Mouse (Mus musculus): ENCODE measurements around the gene Sp3. TPM values are rescaled to one million over a fixed set of nuclear protein-coding genes. Genes with fewer than 3 reads are reported as not detected.

The Sp3 gene
- polyA plus RNA-seq, 1 experiment: 8.8 TPM

DNA sequence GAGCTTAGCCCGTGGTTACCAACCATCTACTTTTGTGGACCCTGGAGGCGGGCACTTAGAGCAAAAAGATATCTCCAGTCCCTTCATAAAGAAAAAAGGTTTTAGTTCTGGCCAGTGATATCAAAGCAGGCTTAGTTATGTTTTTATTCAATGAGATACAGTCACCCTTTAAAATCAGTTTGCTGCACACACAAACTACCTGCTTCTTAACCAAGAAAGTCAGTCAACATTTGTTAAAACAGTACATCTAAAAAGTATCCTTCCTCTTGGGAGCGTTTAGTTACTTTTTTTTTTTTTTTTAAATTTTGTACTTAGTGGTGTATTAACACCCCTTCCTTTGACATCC, 802 bp upstream of the Sp3 start:
- peaks cover 7% of the 10 kb centered on the region for H3K36me3 ChIP-seq (ENCODE audit: control insufficient read depth, insufficient read depth)
- peak overlapping the region; percentile 94 for H3K4me3 ChIP-seq (ENCODE audit: insufficient read depth, poor library complexity, severe bottlenecking)
- no peaks in the 10 kb centered on the region for H3K27me3 ChIP-seq (ENCODE audit: control insufficient read depth, insufficient read depth, insufficient read length)
- H3K79me3 ChIP-seq (ENCODE audit: low read depth): peaks cover 25% of the 10 kb centered on the region
- H3K79me2 ChIP-seq (ENCODE audit: control insufficient read depth, insufficient read depth): peaks cover 39% of the 10 kb centered on the region
- peak overlapping the region; percentile 100 for H3ac ChIP-seq (ENCODE audit: control insufficient read depth, insufficient read length, low read depth)
- TF ChIP-seq CTCF (IDR thresholded peaks at IDR 0.05; ENCODE audit: control insufficient read depth, insufficient read depth, insufficient read length): no peak
- TF ChIP-seq MYOD1 (IDR thresholded peaks at IDR 0.05; ENCODE audit: control insufficient read depth, insufficient read length, low read depth): no peak

- peaks cover 53% of the 10 kb centered on the region for H3K79me2 ChIP-seq (ENCODE audit: control insufficient read depth, insufficient read depth)
- H3K4me3 ChIP-seq (ENCODE audit: insufficient read depth, poor library complexity, severe bottlenecking): peak overlapping the region; percentile 94
- peak overlapping the region; percentile 98 for H3ac ChIP-seq (ENCODE audit: control insufficient read depth, insufficient read length, low read depth)
- H3K27me3 ChIP-seq (ENCODE audit: control insufficient read depth, insufficient read depth, insufficient read length): no peaks in the 10 kb centered on the region
- peaks cover 21% of the 10 kb centered on the region for H3K36me3 ChIP-seq (ENCODE audit: control insufficient read depth, insufficient read depth)
- peaks cover 39% of the 10 kb centered on the region for H3K79me3 ChIP-seq (ENCODE audit: low read depth)
- TF ChIP-seq USF1 (IDR thresholded peaks at IDR 0.05; ENCODE audit: low read depth): no peak
Measured at GRCm38 (mm10) chr2:72979659-72980071, 581 bp downstream of the Sp3 start.

- Histone ChIP-seq H3K79me3 (ENCODE audit: low read depth) (peaks cover 44% of the 10 kb centered on the region), H3ac (ENCODE audit: control insufficient read depth, insufficient read length, low read depth) (peak overlapping the region; percentile 89), H3K79me2 (ENCODE audit: control insufficient read depth, insufficient read depth) (peaks cover 59% of the 10 kb centered on the region), H3K27me3 (ENCODE audit: control insufficient read depth, insufficient read depth, insufficient read length) (no peaks in the 10 kb centered on the region), H3K36me3 (ENCODE audit: control insufficient read depth, insufficient read depth) (peaks cover 27% of the 10 kb centered on the region), H3K4me3 (ENCODE audit: insufficient read depth, poor library complexity, severe bottlenecking) (peak overlapping the region; percentile 94)
- no peak for TF ChIP-seq MYOG (IDR thresholded peaks at IDR 0.05; ENCODE audit: control insufficient read depth, extremely low read depth, insufficient read length)
- TF ChIP-seq USF1 (IDR thresholded peaks at IDR 0.05; ENCODE audit: low read depth): no peak
- no peak for TF ChIP-seq FOSL1 (IDR thresholded peaks at IDR 0.05; ENCODE audit: insufficient read depth, low read length, poor library complexity, severe bottlenecking)
- TF ChIP-seq CTCF (IDR thresholded peaks at IDR 0.05; ENCODE audit: control insufficient read depth, insufficient read depth, insufficient read length): no peak
- TF ChIP-seq MYOD1 (IDR thresholded peaks at IDR 0.05; ENCODE audit: control insufficient read depth, insufficient read length, low read depth): no peak
- no peak for TF ChIP-seq CEBPB (IDR thresholded peaks at IDR 0.05; ENCODE audit: low read depth)
- TF ChIP-seq MAX (IDR thresholded peaks at IDR 0.05): no peak
Measured at GRCm38 (mm10) chr2:72978901-72979658, 1.2 kb downstream of the Sp3 start.

GRCm38 (mm10) chr2:72978473-72978872, 1.8 kb downstream of the Sp3 start:
- Histone ChIP-seq H3K36me3 (ENCODE audit: control insufficient read depth, insufficient read depth) (peaks cover 30% of the 10 kb centered on the region), H3K27me3 (ENCODE audit: control insufficient read depth, insufficient read depth, insufficient read length) (no peaks in the 10 kb centered on the region), H3K4me3 (ENCODE audit: insufficient read depth, poor library complexity, severe bottlenecking) (peak overlapping the region; percentile 94), H3ac (ENCODE audit: control insufficient read depth, insufficient read length, low read depth) (peak overlapping the region; percentile 89), H3K79me2 (ENCODE audit: control insufficient read depth, insufficient read depth) (peaks cover 65% of the 10 kb centered on the region), H3K79me3 (ENCODE audit: low read depth) (peaks cover 51% of the 10 kb centered on the region)
- TF ChIP-seq MAX (IDR thresholded peaks at IDR 0.05) (no peak), CTCF (IDR thresholded peaks at IDR 0.05; ENCODE audit: control insufficient read depth, insufficient read depth, insufficient read length) (no peak), MYOG (IDR thresholded peaks at IDR 0.05; ENCODE audit: control insufficient read depth, extremely low read depth, insufficient read length) (no peak), MYOD1 (IDR thresholded peaks at IDR 0.05; ENCODE audit: control insufficient read depth, insufficient read length, low read depth) (no peak), CEBPB (IDR thresholded peaks at IDR 0.05; ENCODE audit: low read depth) (no peak), FOSL1 (IDR thresholded peaks at IDR 0.05; ENCODE audit: insufficient read depth, low read length, poor library complexity, severe bottlenecking) (no peak), USF1 (IDR thresholded peaks at IDR 0.05; ENCODE audit: low read depth) (no peak)

DNA sequence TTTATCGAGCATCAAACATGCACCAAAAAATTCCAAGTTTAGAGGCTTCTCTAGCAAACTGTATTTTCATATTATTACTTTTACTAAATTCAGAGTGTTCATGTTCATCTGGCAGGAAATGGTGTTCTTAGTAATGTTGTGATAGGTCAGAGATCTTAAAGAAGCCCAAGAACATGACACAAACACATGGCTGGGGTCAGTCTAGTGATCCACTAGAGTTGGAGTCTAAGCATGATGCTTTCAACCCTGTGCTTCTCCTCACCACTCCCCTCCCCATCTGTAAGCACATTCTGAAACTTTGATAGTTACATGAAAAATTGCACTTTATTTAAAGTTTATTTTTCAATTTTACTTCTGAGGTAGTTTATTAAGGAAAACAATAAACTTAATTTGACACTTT, 3.0 kb downstream of the Sp3 start:
- H3K79me2 ChIP-seq (ENCODE audit: control insufficient read depth, insufficient read depth): peaks cover 77% of the 10 kb centered on the region
- no peaks in the 10 kb centered on the region for H3K27me3 ChIP-seq (ENCODE audit: control insufficient read depth, insufficient read depth, insufficient read length)
- H3K4me3 ChIP-seq (ENCODE audit: insufficient read depth, poor library complexity, severe bottlenecking): peak overlapping the region; percentile 94
- TF ChIP-seq CEBPB (IDR thresholded peaks at IDR 0.05; ENCODE audit: low read depth) (no peak), MYOD1 (IDR thresholded peaks at IDR 0.05; ENCODE audit: control insufficient read depth, insufficient read length, low read depth) (no peak), MYOG (IDR thresholded peaks at IDR 0.05; ENCODE audit: control insufficient read depth, extremely low read depth, insufficient read length) (no peak), FOSL1 (IDR thresholded peaks at IDR 0.05; ENCODE audit: insufficient read depth, low read length, poor library complexity, severe bottlenecking) (no peak), USF1 (IDR thresholded peaks at IDR 0.05; ENCODE audit: low read depth) (no peak), MAX (IDR thresholded peaks at IDR 0.05) (no peak), CTCF (IDR thresholded peaks at IDR 0.05; ENCODE audit: control insufficient read depth, insufficient read depth, insufficient read length) (no peak)
- H3K79me3 ChIP-seq (ENCODE audit: low read depth): peaks cover 63% of the 10 kb centered on the region
- H3ac ChIP-seq (ENCODE audit: control insufficient read depth, insufficient read length, low read depth): no peak overlapping the region
- H3K36me3 ChIP-seq (ENCODE audit: control insufficient read depth, insufficient read depth): peaks cover 30% of the 10 kb centered on the region

- no peaks in the 10 kb centered on the region for H3K27me3 ChIP-seq (ENCODE audit: control insufficient read depth, insufficient read depth, insufficient read length)
- H3ac ChIP-seq (ENCODE audit: control insufficient read depth, insufficient read length, low read depth): no peak overlapping the region
- peaks cover 77% of the 10 kb centered on the region for H3K79me2 ChIP-seq (ENCODE audit: control insufficient read depth, insufficient read depth)
- H3K79me3 ChIP-seq (ENCODE audit: low read depth): peaks cover 75% of the 10 kb centered on the region
- no peak overlapping the region for H3K4me3 ChIP-seq (ENCODE audit: insufficient read depth, poor library complexity, severe bottlenecking)
- TF ChIP-seq USF1 (IDR thresholded peaks at IDR 0.05; ENCODE audit: low read depth) (no peak), MYOG (IDR thresholded peaks at IDR 0.05; ENCODE audit: control insufficient read depth, extremely low read depth, insufficient read length) (no peak), MAX (IDR thresholded peaks at IDR 0.05) (no peak), CEBPB (IDR thresholded peaks at IDR 0.05; ENCODE audit: low read depth) (no peak), FOSL1 (IDR thresholded peaks at IDR 0.05; ENCODE audit: insufficient read depth, low read length, poor library complexity, severe bottlenecking) (no peak), CTCF (IDR thresholded peaks at IDR 0.05; ENCODE audit: control insufficient read depth, insufficient read depth, insufficient read length) (no peak)
- peaks cover 40% of the 10 kb centered on the region for H3K36me3 ChIP-seq (ENCODE audit: control insufficient read depth, insufficient read depth)
Measured at GRCm38 (mm10) chr2:72976036-72976435, 4.2 kb downstream of the Sp3 start.

Data from C2C12 (cell line).